Mouse (Mus musculus): ENCODE data around the gene Wdr24.

- TF ChIP-seq CTCF (IDR thresholded peaks at IDR 0.05; ENCODE audit: extremely low read depth, insufficient read depth, insufficient read length, insufficient replicate concordance), result no peak
- no peak for TF ChIP-seq POLR2A (IDR thresholded peaks at IDR 0.05; ENCODE audit: low read depth, low read length)
Observed at GRCm38 (mm10) chr17:25841117-25841880, 17.9 kb downstream of the Wdr24 start, which contains the start of gene Gm20683.
